Mouse (Mus musculus): ENCODE measurements around the gene Rhoh. TPM values are rescaled to one million over a fixed set of nuclear protein-coding genes. Genes with fewer than 3 reads are reported as not detected.

Rhoh gene
- total RNA-seq, 1 experiment, result 0.27 TPM

DNA sequence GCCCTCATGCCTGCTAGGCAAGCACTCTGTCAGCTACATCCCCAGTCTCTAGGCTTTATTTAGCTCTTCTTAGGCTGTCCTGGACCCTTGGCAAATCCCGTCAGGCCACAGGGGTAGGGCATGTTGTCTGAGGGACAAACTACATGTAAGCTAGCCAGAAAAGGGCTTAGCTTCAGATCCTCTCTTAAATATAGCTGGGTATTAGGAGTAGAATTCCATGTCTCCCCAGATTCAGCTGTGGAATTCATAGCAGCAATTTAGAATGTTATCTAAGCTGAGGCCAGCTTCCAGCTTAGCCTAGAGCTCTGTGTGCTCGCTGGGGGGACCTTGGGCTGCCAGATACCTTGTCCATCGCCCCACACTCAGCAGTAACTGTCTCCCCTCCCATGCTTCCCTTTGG is 14.1 kb upstream of the Rhoh start:
- DNase-seq (ENCODE audit: low read depth, low spot score), result no peak
- TF ChIP-seq HCFC1 (IDR thresholded peaks at IDR 0.05; ENCODE audit: borderline replicate concordance, insufficient read depth, low read length) (no peak), MAFK (IDR thresholded peaks at IDR 0.05; ENCODE audit: insufficient read depth, low read depth, low read length) (no peak), CHD2 (IDR thresholded peaks at IDR 0.05; ENCODE audit: low read depth, low read length) (no peak), ZC3H11A (IDR thresholded peaks at IDR 0.05; ENCODE audit: borderline replicate concordance, low read depth, low read length) (no peak), ZNF384 (IDR thresholded peaks at IDR 0.05; ENCODE audit: low read depth, low read length) (no peak)
- H3K9me3 ChIP-seq (ENCODE audit: control insufficient read depth, insufficient read depth, low read depth, low read length), result no peaks in the 10 kb centered on the region

DNA sequence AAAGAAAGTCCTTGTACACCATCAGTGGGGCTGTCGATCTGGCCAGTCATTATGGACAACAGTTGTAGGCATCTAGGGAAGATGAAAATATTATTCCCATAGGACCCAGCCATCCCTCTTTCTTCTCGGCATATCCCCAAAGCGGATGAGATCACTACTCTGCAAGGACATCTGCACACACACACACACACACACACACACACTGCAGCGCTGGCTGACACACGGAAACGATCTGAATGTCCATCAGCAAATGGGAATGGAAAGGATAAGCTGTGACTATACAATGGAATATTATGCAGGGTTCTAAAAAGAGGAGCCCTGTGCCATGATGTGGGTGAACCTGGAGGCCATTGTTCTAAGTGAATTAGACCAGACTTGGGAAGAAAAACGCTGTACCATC is 13.4 kb upstream of the Rhoh start:
- Histone ChIP-seq H3K4me1 (ENCODE audit: control insufficient read depth in 2 of 2, insufficient read depth in 2 of 2, low read length in 2 of 2, poor library complexity in 1 of 2) (no peaks in the 10 kb centered on the region), H3K9me3 (ENCODE audit: control insufficient read depth, insufficient read depth, low read depth, low read length) (no peaks in the 10 kb centered on the region), H3K4me3 (ENCODE audit: insufficient read depth in 1 of 2, low read depth in 1 of 2, low read length in 2 of 2, poor library complexity in 1 of 2, severe bottlenecking in 1 of 2) (no peak overlapping the region), H3K9ac (ENCODE audit: insufficient read depth, low read depth, low read length, poor library complexity, severe bottlenecking) (no peak overlapping the region), H3K36me3 (ENCODE audit: control insufficient read depth, insufficient read depth, low read length, poor library complexity, severe bottlenecking) (no peaks in the 10 kb centered on the region), H3K27ac (ENCODE audit: insufficient read depth, low read depth, low read length, poor library complexity, severe bottlenecking) (no peak overlapping the region)
- no peak for DNase-seq (ENCODE audit: low read depth, low spot score)
- in situ Hi-C loops (cut with MboI; ENCODE audit: low sequenced_read_pairs in 2 of 2, unreplicated experiment in 2 of 2), result loop anchor here in 1 of 2 experiments (25.0 kb wide), 1 partner anchor 90 kb away; the partner anchor contains the start of gene Chrna9
- TF ChIP-seq ZNF384 (IDR thresholded peaks at IDR 0.05; ENCODE audit: low read depth, low read length), result no peak
- no peak for TF ChIP-seq HCFC1 (IDR thresholded peaks at IDR 0.05; ENCODE audit: borderline replicate concordance, insufficient read depth, low read length)
- TF ChIP-seq ZC3H11A (IDR thresholded peaks at IDR 0.05; ENCODE audit: borderline replicate concordance, low read depth, low read length), result no peak
- TF ChIP-seq CHD2 (IDR thresholded peaks at IDR 0.05; ENCODE audit: low read depth, low read length), result no peak
- no peak for TF ChIP-seq MAFK (IDR thresholded peaks at IDR 0.05; ENCODE audit: insufficient read depth, low read depth, low read length)

More for the DNA sequence above, 14.1 kb upstream of the Rhoh start:
- H3K36me3 ChIP-seq (ENCODE audit: control insufficient read depth, insufficient read depth, low read length, poor library complexity, severe bottlenecking), result no peaks in the 10 kb centered on the region
- no peaks in the 10 kb centered on the region; a peak in 1 of 4 replicates for H3K4me1 ChIP-seq (ENCODE audit: control insufficient read depth in 2 of 2, insufficient read depth in 2 of 2, low read length in 2 of 2, poor library complexity in 1 of 2)
- H3K27ac ChIP-seq (ENCODE audit: insufficient read depth, low read depth, low read length, poor library complexity, severe bottlenecking), result no peak overlapping the region
- in situ Hi-C loops (cut with MboI; ENCODE audit: low sequenced_read_pairs in 2 of 2, unreplicated experiment in 2 of 2), result loop anchor here in 1 of 2 experiments (25.0 kb wide), 1 partner anchor 90 kb away; the partner anchor contains the start of gene Chrna9
- no peak overlapping the region for H3K9ac ChIP-seq (ENCODE audit: insufficient read depth, low read depth, low read length, poor library complexity, severe bottlenecking)
- no peak overlapping the region for H3K4me3 ChIP-seq (ENCODE audit: insufficient read depth in 1 of 2, low read depth in 1 of 2, low read length in 2 of 2, poor library complexity in 1 of 2, severe bottlenecking in 1 of 2)

DNA sequence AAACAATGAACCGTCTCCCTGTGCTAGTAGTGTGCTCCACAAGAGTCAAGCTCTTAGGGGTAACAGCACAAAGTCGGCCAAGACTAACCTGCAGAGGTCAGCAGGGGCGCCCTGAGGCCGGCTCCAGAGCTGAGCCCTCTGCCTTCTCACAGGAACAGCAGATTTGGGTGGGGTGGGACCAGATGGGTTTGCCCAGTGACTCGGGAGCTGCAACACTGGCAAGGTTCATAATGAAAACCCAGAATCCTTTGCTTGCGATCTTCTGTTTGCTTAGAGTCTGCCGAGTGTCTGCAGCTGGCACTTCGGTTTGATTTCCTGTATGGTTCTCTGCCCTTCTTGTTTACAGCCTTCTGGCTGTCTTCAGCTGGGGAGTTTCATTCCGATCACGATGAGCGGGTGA is 10.2 kb upstream of the Rhoh start:
- TF ChIP-seq ZC3H11A (IDR thresholded peaks at IDR 0.05; ENCODE audit: borderline replicate concordance, low read depth, low read length) (no peak), ZNF384 (IDR thresholded peaks at IDR 0.05; ENCODE audit: low read depth, low read length) (no peak), CHD2 (IDR thresholded peaks at IDR 0.05; ENCODE audit: low read depth, low read length) (no peak), HCFC1 (IDR thresholded peaks at IDR 0.05; ENCODE audit: borderline replicate concordance, insufficient read depth, low read length) (no peak)
- H3K4me3 ChIP-seq (ENCODE audit: insufficient read depth in 1 of 2, low read depth in 1 of 2, low read length in 2 of 2, poor library complexity in 1 of 2, severe bottlenecking in 1 of 2), result no peak overlapping the region
- H3K9me3 ChIP-seq (ENCODE audit: control insufficient read depth, insufficient read depth, low read depth, low read length), result no peaks in the 10 kb centered on the region
- no peak overlapping the region for H3K27ac ChIP-seq (ENCODE audit: insufficient read depth, low read depth, low read length, poor library complexity, severe bottlenecking)
- H3K9ac ChIP-seq (ENCODE audit: insufficient read depth, low read depth, low read length, poor library complexity, severe bottlenecking), result no peak overlapping the region
- no peak for DNase-seq (ENCODE audit: low read depth, low spot score)
- H3K4me1 ChIP-seq (ENCODE audit: control insufficient read depth in 2 of 2, insufficient read depth in 2 of 2, low read length in 2 of 2, poor library complexity in 1 of 2), result no peaks in the 10 kb centered on the region
- in situ Hi-C loops (cut with MboI; ENCODE audit: low sequenced_read_pairs in 2 of 2, unreplicated experiment in 2 of 2), result no loop called here
- no peaks in the 10 kb centered on the region for H3K36me3 ChIP-seq (ENCODE audit: control insufficient read depth, insufficient read depth, low read length, poor library complexity, severe bottlenecking)

DNA sequence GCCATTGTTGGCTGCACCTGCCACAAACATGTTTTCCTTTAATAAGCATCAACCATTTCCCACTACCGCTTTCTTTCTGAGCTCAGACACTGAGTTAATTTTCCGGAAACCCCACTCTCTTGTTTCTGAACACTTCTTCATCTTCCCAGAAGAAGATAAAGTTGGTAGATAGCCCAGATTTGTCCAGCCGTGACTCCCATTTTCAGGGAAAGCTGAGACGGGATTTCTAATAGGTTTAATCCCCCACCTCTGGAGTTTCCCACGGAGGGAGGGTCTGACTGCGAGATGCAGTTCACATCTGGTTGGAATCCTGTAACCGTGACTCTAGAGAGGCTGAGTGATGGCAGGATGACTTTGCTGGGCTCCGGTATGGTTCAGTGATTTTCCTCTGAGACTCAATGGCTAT is 6.2 kb upstream of the Rhoh start:
- Histone ChIP-seq H3K36me3 (ENCODE audit: control insufficient read depth, insufficient read depth, low read length, poor library complexity, severe bottlenecking) (no peaks in the 10 kb centered on the region), H3K9ac (ENCODE audit: insufficient read depth, low read depth, low read length, poor library complexity, severe bottlenecking) (no peak overlapping the region), H3K4me1 (ENCODE audit: control insufficient read depth in 2 of 2, insufficient read depth in 2 of 2, low read length in 2 of 2, poor library complexity in 1 of 2) (no peaks in the 10 kb centered on the region), H3K9me3 (ENCODE audit: control insufficient read depth, insufficient read depth, low read depth, low read length) (no peaks in the 10 kb centered on the region), H3K27ac (ENCODE audit: insufficient read depth, low read depth, low read length, poor library complexity, severe bottlenecking) (no peak overlapping the region), H3K4me3 (ENCODE audit: insufficient read depth in 1 of 2, low read depth in 1 of 2, low read length in 2 of 2, poor library complexity in 1 of 2, severe bottlenecking in 1 of 2) (no peak overlapping the region)
- DNase-seq (ENCODE audit: low read depth, low spot score), result no peak
- no peak for TF ChIP-seq ZC3H11A (IDR thresholded peaks at IDR 0.05; ENCODE audit: borderline replicate concordance, low read depth, low read length)
- TF ChIP-seq ZNF384 (IDR thresholded peaks at IDR 0.05; ENCODE audit: low read depth, low read length), result no peak
- TF ChIP-seq CHD2 (IDR thresholded peaks at IDR 0.05; ENCODE audit: low read depth, low read length), result no peak
- no peak for TF ChIP-seq HCFC1 (IDR thresholded peaks at IDR 0.05; ENCODE audit: borderline replicate concordance, insufficient read depth, low read length)
- no peak for TF ChIP-seq MAFK (IDR thresholded peaks at IDR 0.05; ENCODE audit: insufficient read depth, low read depth, low read length)
- in situ Hi-C loops (cut with MboI; ENCODE audit: low sequenced_read_pairs in 2 of 2, unreplicated experiment in 2 of 2), result no loop called here

DNA sequence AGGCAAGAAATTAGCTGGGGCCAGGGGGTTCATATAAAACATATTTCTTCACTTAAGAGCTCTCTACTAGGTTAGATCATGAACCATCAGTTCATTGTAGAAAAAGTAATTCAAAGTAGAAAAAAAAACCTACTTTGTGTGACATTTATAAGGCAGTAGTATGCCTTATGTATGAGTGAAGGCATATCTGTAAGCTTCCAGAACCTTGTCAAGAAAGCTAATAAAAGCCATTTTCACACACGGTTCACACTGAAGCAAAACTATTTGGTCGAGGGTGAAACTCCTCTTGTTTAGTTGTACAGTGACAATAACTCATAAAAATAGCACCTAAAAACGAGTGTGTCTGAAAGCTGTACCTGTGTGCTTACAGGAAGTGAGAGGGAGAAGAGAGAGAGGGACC is 5.4 kb upstream of the Rhoh start:
- H3K9ac ChIP-seq (ENCODE audit: insufficient read depth, low read depth, low read length, poor library complexity, severe bottlenecking), result no peak overlapping the region
- TF ChIP-seq HCFC1 (IDR thresholded peaks at IDR 0.05; ENCODE audit: borderline replicate concordance, insufficient read depth, low read length) (no peak), ZNF384 (IDR thresholded peaks at IDR 0.05; ENCODE audit: low read depth, low read length) (no peak), ZC3H11A (IDR thresholded peaks at IDR 0.05; ENCODE audit: borderline replicate concordance, low read depth, low read length) (no peak), MAFK (IDR thresholded peaks at IDR 0.05; ENCODE audit: insufficient read depth, low read depth, low read length) (no peak), CHD2 (IDR thresholded peaks at IDR 0.05; ENCODE audit: low read depth, low read length) (no peak)

More for the DNA sequence above, 5.4 kb upstream of the Rhoh start:
- H3K27ac ChIP-seq (ENCODE audit: insufficient read depth, low read depth, low read length, poor library complexity, severe bottlenecking), result no peak overlapping the region
- no peaks in the 10 kb centered on the region; a peak in 1 of 4 replicates for H3K4me1 ChIP-seq (ENCODE audit: control insufficient read depth in 2 of 2, insufficient read depth in 2 of 2, low read length in 2 of 2, poor library complexity in 1 of 2)
- no peaks in the 10 kb centered on the region for H3K36me3 ChIP-seq (ENCODE audit: control insufficient read depth, insufficient read depth, low read length, poor library complexity, severe bottlenecking)
- DNase-seq (ENCODE audit: low read depth, low spot score), result no peak
- no peak overlapping the region for H3K4me3 ChIP-seq (ENCODE audit: insufficient read depth in 1 of 2, low read depth in 1 of 2, low read length in 2 of 2, poor library complexity in 1 of 2, severe bottlenecking in 1 of 2)
- in situ Hi-C loops (cut with MboI; ENCODE audit: low sequenced_read_pairs in 2 of 2, unreplicated experiment in 2 of 2), result no loop called here
- H3K9me3 ChIP-seq (ENCODE audit: control insufficient read depth, insufficient read depth, low read depth, low read length), result no peaks in the 10 kb centered on the region
